Mouse (Mus musculus): ENCODE results near the gene Plcl2.

DNA sequence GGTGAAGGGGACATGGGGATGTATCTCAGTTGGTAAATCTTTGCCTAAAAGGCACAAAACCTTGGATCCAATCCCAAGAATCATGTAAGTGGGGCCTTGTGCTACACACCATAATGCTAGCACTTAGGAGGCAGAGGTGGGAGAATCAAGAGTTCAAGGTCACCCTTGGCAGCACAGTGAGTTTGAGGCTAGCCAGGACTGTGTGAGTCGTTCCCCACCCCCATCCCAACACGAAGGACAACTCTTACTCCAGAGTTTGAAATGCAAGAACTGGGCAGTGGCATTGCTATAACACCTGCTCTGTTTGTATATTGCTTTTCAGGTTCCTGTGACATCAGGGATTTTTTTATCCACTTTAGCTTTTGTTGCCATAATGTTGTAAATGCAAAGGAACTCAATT is 28.6 kb downstream of the Plcl2 start:
- TF ChIP-seq CTCF (IDR thresholded peaks at IDR 0.05; ENCODE audit: control insufficient read depth, insufficient read depth, insufficient replicate concordance, low read depth, low read length): no peak
- no peak for TF ChIP-seq POLR2A (IDR thresholded peaks at IDR 0.05; ENCODE audit: control insufficient read depth, low read depth, low read length)

Measured in testis, adult 2 months (tissue).